Mouse (Mus musculus) pancreas, adult 10 weeks (tissue): ENCODE measurements around the gene Ift122. TPM values are rescaled to one million over a fixed set of nuclear protein-coding genes. Genes with fewer than 3 reads are reported as not detected.

Experiments used
- polyA plus RNA-seq: library from polyadenylated mRNA; stranded (reverse); fragments of 350-450 nt; fragmentation: Illumina TruSeq; extraction: RNeasy Lipid Tissue Mini Kit (QIAGEN cat#74804); gene quantifications from one replicate; pipeline ENCODE4 v1.2.3, GENCODE M21; 2015; ENCODE audit warnings: low read depth, low replicate concordance; ENCODE audit not compliant: insufficient read depth

Gene Ift122
- polyA plus RNA-seq, result 4.2 TPM

GRCm38 (mm10) chr6:115853091-115853813 lies at the start of gene Ift122, which contains the start of gene Mbd4:
TSS of gene Ift122 (plus strand) at chr6:115853470.
TSS of gene Mbd4 (minus strand) at chr6:115853371.

GRCm38 (mm10) chr6:115808488-115809231 lies 44.6 kb upstream of the Ift122 start, which contains the start of gene Rpl32:
TSS of gene Rpl32 (minus strand) at chr6:115808747.

GRCm38 (mm10) chr6:115838161-115838597 lies 15.1 kb upstream of the Ift122 start, which contains the start of gene Efcab12:
TSS of gene Efcab12 (minus strand) at chr6:115838412.

GRCm38 (mm10) chr6:115931639-115932038 lies 78.4 kb downstream of the Ift122 start, which contains the start of gene Rho:
TSS of gene Rho (plus strand) at chr6:115931748.

GRCm38 (mm10) chr6:115944638-115945037 lies 91.4 kb downstream of the Ift122 start, which contains the start of gene H1foo:
TSS of gene H1foo (plus strand) at chr6:115944938.

Other genes with a start within 250 kb of the Ift122 start
- gene Raf1, start 176.8 kb upstream of the Ift122 start, polyA plus RNA-seq, result 31.0 TPM
- gene Tmem40, start 91.1 kb upstream of the Ift122 start, polyA plus RNA-seq, result not detected
- 0.37 TPM for gene Cand2, start 78.9 kb upstream of the Ift122 start, polyA plus RNA-seq
- gene Rpl32, start 44.7 kb upstream of the Ift122 start, polyA plus RNA-seq, result 1,045 TPM
- gene Efcab12, start 15.1 kb upstream of the Ift122 start, polyA plus RNA-seq, result 0.52 TPM
- 1.1 TPM for gene Mbd4, start 99 bp upstream of the Ift122 start, polyA plus RNA-seq
- gene Rho, start 78.3 kb downstream of the Ift122 start, polyA plus RNA-seq, result not detected
- gene H1foo, start 91.5 kb downstream of the Ift122 start, polyA plus RNA-seq, result not detected
- 29.6 TPM for gene Plxnd1, start 141.5 kb downstream of the Ift122 start, polyA plus RNA-seq